Mouse (Mus musculus) CH12.LX (cell line): ENCODE measurements around the gene Nebl. TPM values are rescaled to one million over a fixed set of nuclear protein-coding genes. Genes with fewer than 3 reads are reported as not detected.

ENCODE experiments used
- DNase-seq: peaks from one replicate; pipeline ENCODE4 v3.0.0-alpha.2; 2013; ENCODE audit errors: extremely low read depth
- H3K27ac ChIP-seq: 2 replicates; pipeline ENCODE4 v1.5.1; 2012; ENCODE audit warnings: low read depth, mild to moderate bottlenecking, control low read depth, moderate library complexity; ENCODE audit not compliant: insufficient read depth
- H3K27me3 ChIP-seq: replicated peaks from 2 replicates; pipeline ENCODE3; 2012; ENCODE audit warnings: inconsistent platforms
- H3K36me3 ChIP-seq, 2 experiments: replicated peaks in 1 of 2; 2 replicates each; pipeline versions ENCODE3 to v1.6.1; 2012; ENCODE audit warnings: inconsistent platforms in 1 of 2, low read length in 1 of 2, mild to moderate bottlenecking in 1 of 2, mixed read lengths in 1 of 2, moderate library complexity in 1 of 2; ENCODE audit not compliant: control insufficient read depth in 1 of 2, insufficient read depth in 1 of 2
- H3K4me1 ChIP-seq, 2 experiments: 2 replicates each; pipeline ENCODE4 v1.6.1; 2012; ENCODE audit warnings: inconsistent platforms in 1 of 2, moderate library complexity in 1 of 2; ENCODE audit not compliant: insufficient read depth in 2 of 2, control insufficient read depth in 1 of 2
- H3K4me2 ChIP-seq: 2 replicates; pipeline ENCODE4 v1.6.1; 2012; ENCODE audit warnings: low read depth, mild to moderate bottlenecking, control low read depth; ENCODE audit not compliant: poor library complexity, insufficient read depth, severe bottlenecking
- H3K4me3 ChIP-seq, 3 experiments: fragments of 150-350 bp in 1 of 3; sonication (generic) in 1 of 3; replicated peaks in 1 of 3; 2 replicates each; pipeline versions ENCODE3 to v1.5.1; 2011 to 2012; ENCODE audit warnings: low read depth in 2 of 3, low read length in 2 of 3, mild to moderate bottlenecking in 2 of 3, moderate library complexity in 2 of 3, control low read depth in 1 of 3, improper control_type of control experiment in 1 of 3, inconsistent platforms in 1 of 3, mixed read lengths in 1 of 3; ENCODE audit not compliant: poor library complexity in 1 of 3
- H3K79me2 ChIP-seq: replicated peaks from 2 replicates; pipeline ENCODE4 v1.6.1; 2012; ENCODE audit warnings: mild to moderate bottlenecking, moderate library complexity; ENCODE audit not compliant: control insufficient read depth, poor library complexity, insufficient read depth, severe bottlenecking; ENCODE audit errors: extremely low read depth
- H3K9ac ChIP-seq: 2 replicates; pipeline ENCODE4 v1.6.1; 2012; ENCODE audit warnings: low read depth, mild to moderate bottlenecking, control low read depth, moderate library complexity; ENCODE audit not compliant: insufficient read depth
- H3K9me3 ChIP-seq: replicated peaks from 2 replicates; pipeline ENCODE3; 2012; ENCODE audit warnings: low read length, inconsistent platforms, mixed read lengths
- BHLHE40 ChIP-seq: IDR thresholded peaks from 2 replicates; pipeline ENCODE4 v1.6.1; 2011; ENCODE audit warnings: mild to moderate bottlenecking, low read depth, low read length, improper control_type of control experiment
- CHD1 ChIP-seq: IDR thresholded peaks from 2 replicates; pipeline ENCODE4 v1.6.1; 2012; ENCODE audit warnings: low read depth, low read length, improper control_type of control experiment, inconsistent platforms
- CHD2 ChIP-seq: IDR thresholded peaks from 2 replicates; pipeline ENCODE4 v1.6.1; 2011; ENCODE audit warnings: low read length, improper control_type of control experiment
- CTCF ChIP-seq, 2 experiments: IDR thresholded peaks in 1 of 2; conservative IDR thresholded peaks in 1 of 2; 2 replicates each; pipeline ENCODE4 v1.5.1; 2011 to 2012; ENCODE audit warnings: low read depth in 2 of 2, low read length in 2 of 2, improper control_type of control experiment in 1 of 2, inconsistent platforms in 1 of 2, mild to moderate bottlenecking in 1 of 2, moderate library complexity in 1 of 2
- EP300 ChIP-seq: IDR thresholded peaks from 2 replicates; pipeline ENCODE4 v1.6.1; 2011; ENCODE audit warnings: low read length, improper control_type of control experiment
- GABPA ChIP-seq: IDR thresholded peaks from 2 replicates; pipeline ENCODE4 v1.6.1; 2012; ENCODE audit warnings: low read depth, low read length, improper control_type of control experiment, inconsistent platforms; ENCODE audit not compliant: insufficient replicate concordance
- IRF4 ChIP-seq: IDR thresholded peaks from 2 replicates; pipeline ENCODE4 v1.6.1; 2014; ENCODE audit warnings: low read depth, mild to moderate bottlenecking, inconsistent platforms, low read length, improper control_type of control experiment
- JUND ChIP-seq: conservative IDR thresholded peaks from 2 replicates; pipeline ENCODE4 v1.6.1; 2011; ENCODE audit warnings: low read depth, low read length, improper control_type of control experiment
- MAZ ChIP-seq: IDR thresholded peaks from 2 replicates; pipeline ENCODE4 v1.6.1; 2012; ENCODE audit warnings: low read depth, mild to moderate bottlenecking, inconsistent platforms, low read length, improper control_type of control experiment, moderate library complexity
- MEF2A ChIP-seq: IDR thresholded peaks from 2 replicates; pipeline ENCODE4 v1.6.1; 2014; ENCODE audit warnings: low read depth, mild to moderate bottlenecking, inconsistent platforms, low read length, improper control_type of control experiment, borderline replicate concordance
- MXI1 ChIP-seq: IDR thresholded peaks from 2 replicates; pipeline ENCODE4 v1.6.1; 2011; ENCODE audit warnings: mild to moderate bottlenecking, low read depth, low read length, improper control_type of control experiment
- MYC ChIP-seq: IDR thresholded peaks from 2 replicates; pipeline ENCODE4 v1.6.1; 2011; ENCODE audit warnings: low read depth, mild to moderate bottlenecking, improper control_type of control experiment, low read length
- PAX5 ChIP-seq: IDR thresholded peaks from 2 replicates; pipeline ENCODE4 v1.6.1; 2012; ENCODE audit warnings: low read length, inconsistent platforms, mixed read lengths
- POLR2A ChIP-seq: IDR thresholded peaks from 2 replicates; pipeline ENCODE4 v1.6.1; 2011; ENCODE audit warnings: low read depth, mild to moderate bottlenecking, improper control_type of control experiment, low read length
- POLR2AphosphoS2 ChIP-seq: IDR thresholded peaks from 2 replicates; pipeline ENCODE4 v1.6.1; 2011; ENCODE audit warnings: low read depth, low read length, improper control_type of control experiment
- RAD21 ChIP-seq: IDR thresholded peaks from 2 replicates; pipeline ENCODE4 v1.6.1; 2011; ENCODE audit warnings: low read depth, mild to moderate bottlenecking, low read length, improper control_type of control experiment, moderate library complexity
- RCOR1 ChIP-seq: conservative IDR thresholded peaks from 2 replicates; pipeline ENCODE4 v1.6.1; 2012; ENCODE audit warnings: low read depth, mild to moderate bottlenecking, inconsistent platforms, low read length, improper control_type of control experiment
- SIN3A ChIP-seq: IDR thresholded peaks from 2 replicates; pipeline ENCODE4 v1.6.1; 2012; ENCODE audit warnings: low read length, improper control_type of control experiment, inconsistent platforms
- SMC3 ChIP-seq: IDR thresholded peaks from 2 replicates; pipeline ENCODE4 v1.6.1; 2011; ENCODE audit warnings: low read depth, low read length, improper control_type of control experiment
- TCF12 ChIP-seq: IDR thresholded peaks from 2 replicates; pipeline ENCODE4 v1.6.1; 2014; ENCODE audit warnings: low read depth, mild to moderate bottlenecking, inconsistent platforms, low read length, improper control_type of control experiment
- USF1 ChIP-seq: IDR thresholded peaks from 2 replicates; pipeline ENCODE4 v1.6.1; 2014; ENCODE audit warnings: low read depth, mild to moderate bottlenecking, inconsistent platforms, low read length, improper control_type of control experiment
- ZC3H11A ChIP-seq: IDR thresholded peaks from 2 replicates; pipeline ENCODE4 v1.6.1; 2012; ENCODE audit warnings: low read depth, mild to moderate bottlenecking, inconsistent platforms, low read length, improper control_type of control experiment
- ZKSCAN1 ChIP-seq: IDR thresholded peaks from 2 replicates; pipeline ENCODE4 v1.6.1; 2012; ENCODE audit warnings: low read depth, inconsistent platforms, low read length, improper control_type of control experiment, borderline replicate concordance
- ZMIZ1 ChIP-seq: IDR thresholded peaks from 2 replicates; pipeline ENCODE4 v1.6.1; 2012; ENCODE audit warnings: low read depth, mild to moderate bottlenecking, inconsistent platforms, low read length, improper control_type of control experiment
- ZNF384 ChIP-seq: IDR thresholded peaks from 2 replicates; pipeline ENCODE4 v1.6.1; 2012; ENCODE audit warnings: low read depth, low read length, improper control_type of control experiment, inconsistent platforms
- dilution Hi-C: fragments of 300-500 bp; cut with MboI; formaldehyde crosslinking; loops from 2 replicates; pipeline ENCODE4 v1.14.3; 2020; ENCODE audit warnings: low sequenced_read_pairs; ENCODE audit not compliant: extremely low pct_unique_long_range_greater_than_20kb, extremely low pct_ligation_motif_present
- in situ Hi-C: fragments of 300-500 bp; cut with MboI; formaldehyde crosslinking; loops from 3 replicates; pipeline ENCODE4 v1.14.3; 2019; ENCODE audit warnings: low sequenced_read_pairs, low pct_ligation_motif_present, low pct_unique_long_range_greater_than_20kb, mixed read lengths
- polyA plus RNA-seq: library from polyadenylated mRNA; unstranded; fragments of >175 nt; gene quantifications from 2 replicates; pipeline ENCODE4 v1.2.1, GENCODE M21; 2012; ENCODE audit warnings: low read depth; ENCODE audit not compliant: insufficient read length
- total RNA-seq, 2 experiments: library from RNA; depleted of rRNA; stranded (reverse); fragments of 300-350 nt in 1 of 2; fragments of >200 nt in 1 of 2; gene quantifications; 2 replicates each; pipeline ENCODE4 v1.2.3; 2012 to 2014

The Nebl gene
- total and polyA plus RNA-seq, 3 experiments: 12.6 to 113 (median 46.4) TPM

- Histone ChIP-seq H3K36me3 (no peaks in the 10 kb centered on the region), H3K9ac (no peak overlapping the region), H3K79me2 (no peaks in the 10 kb centered on the region), H3K4me2 (no peak overlapping the region), H3K9me3 (no peaks in the 10 kb centered on the region), H3K4me1 (no peaks in the 10 kb centered on the region), H3K27ac (no peak overlapping the region), H3K27me3 (no peaks in the 10 kb centered on the region), H3K4me3 (no peak overlapping the region)
- DNase-seq: no peak
- TF ChIP-seq BHLHE40 (no peak), CHD2 (no peak), TCF12 (no peak), ZMIZ1 (no peak), ZC3H11A (no peak), SMC3 (no peak), MAZ (no peak), POLR2AphosphoS2 (no peak), GABPA (no peak)
- in situ Hi-C loops: loop anchor here (10.0 kb wide), 1 partner anchor 417 kb away; no protein-coding TSS in a partner anchor
- dilution Hi-C loops: no loop called here
Observed at GRCm38 (mm10) chr2:17428156-17428555, 303.1 kb downstream of the Nebl start.

- in situ Hi-C loops: loop anchor here (10.0 kb wide), 1 partner anchor 422 kb away; no protein-coding TSS in a partner anchor
- dilution Hi-C loops: no loop called here
- H3K9me3 ChIP-seq: no peaks in the 10 kb centered on the region
- H3K9ac ChIP-seq: no peak overlapping the region
- no peaks in the 10 kb centered on the region for H3K27me3 ChIP-seq
- TF ChIP-seq MYC: 0 out of 2 replicates have a peak, but pooled peaks have one; percentile 24
- TF ChIP-seq ZNF384: peak; percentile 86
- peak; percentile 39; the same call in 1 of the 2 replicates for TF ChIP-seq ZC3H11A
- no peak for TF ChIP-seq PAX5
- TF ChIP-seq USF1: no peak
- TF ChIP-seq CTCF (conservative IDR thresholded peaks at IDR 0.05 in 1 of 2, IDR thresholded peaks at IDR 0.05 in 1 of 2; ENCODE audit: low read depth in 2 of 2, low read length in 2 of 2): peak; percentile 17 to 84; a peak in 2 of 4 replicates
- TF ChIP-seq EP300: peak; percentile 40; the same call in 1 of the 2 replicates
- TF ChIP-seq BHLHE40: no peak
- TF ChIP-seq MEF2A: no peak
- TF ChIP-seq RAD21: peak; percentile 96
- TF ChIP-seq RCOR1: no peak
- no peak for TF ChIP-seq MXI1
- peak; percentile 87 for TF ChIP-seq JUND
- no peak for TF ChIP-seq CHD1
- peak; percentile 70 for TF ChIP-seq SMC3
- TF ChIP-seq POLR2A: no peak
- no peak for TF ChIP-seq CHD2
- TF ChIP-seq SIN3A: no peak
- no peak for TF ChIP-seq MAZ
- TF ChIP-seq ZKSCAN1: no peak
- peak; percentile 54; the same call in 1 of the 2 replicates for TF ChIP-seq IRF4
- no peaks in the 10 kb centered on the region for H3K4me1 ChIP-seq
- peak; percentile 64 for DNase-seq
- no peak overlapping the region for H3K27ac ChIP-seq
- H3K79me2 ChIP-seq: no peaks in the 10 kb centered on the region
- no peak overlapping the region for H3K4me3 ChIP-seq
- H3K4me2 ChIP-seq: no peak overlapping the region
- no peaks in the 10 kb centered on the region for H3K36me3 ChIP-seq
Observed at GRCm38 (mm10) chr2:17422967-17423366, 308.3 kb downstream of the Nebl start.
